Mouse (Mus musculus) G1E (cell line): Measurements from ENCODE around the gene Ubr4.

Experiments used
- CTCF ChIP-seq: IDR thresholded peaks from 2 replicates; pipeline ENCODE4 v1.5.1; 2012; ENCODE audit warnings: low read depth, low read length, inconsistent platforms, mixed read lengths
- POLR2AphosphoS5 ChIP-seq: IDR thresholded peaks from 2 replicates; pipeline ENCODE4 v1.6.1; 2012; ENCODE audit warnings: low read depth, low read length, inconsistent platforms; ENCODE audit not compliant: insufficient replicate concordance

GRCm38 (mm10) chr4:139466541-139466940 lies 114.1 kb downstream of the Ubr4 start:
- TF ChIP-seq POLR2AphosphoS5 (no peak), CTCF (no peak)
